Mouse (Mus musculus): ENCODE results near the gene Glt6d1.
A peak's percentile ranks its signal among the peaks of the same experiment; 100 is the strongest.

The Glt6d1 gene

GRCm38 (mm10) chr2:25798065-25798464 lies 17.6 kb downstream of the Glt6d1 start:
- DNase-seq (ENCODE audit: low read depth, low spot score): peak; percentile 81

- peak; percentile 52 for DNase-seq (ENCODE audit: low read depth, low spot score)
Measured at GRCm38 (mm10) chr2:25797635-25798034, 18.0 kb downstream of the Glt6d1 start.

GRCm38 (mm10) chr2:25789092-25789491 lies 26.6 kb downstream of the Glt6d1 start:
- DNase-seq (ENCODE audit: low read depth, low spot score): no peak

- no peak for DNase-seq (ENCODE audit: low read depth, low spot score)
Measured at GRCm38 (mm10) chr2:25785573-25786322, 29.9 kb downstream of the Glt6d1 start.

GRCm38 (mm10) chr2:25781957-25782356 lies 33.7 kb downstream of the Glt6d1 start, which contains the start of gene Gm13539:
Gene Gm13539 (plus strand): TSS chr2:25782257.
- no peak for DNase-seq (ENCODE audit: low read depth, low spot score)

GRCm38 (mm10) chr2:25780921-25781320 lies 34.7 kb downstream of the Glt6d1 start:
- DNase-seq (ENCODE audit: low read depth, low spot score): peak; percentile 12

- no peak for DNase-seq (ENCODE audit: low read depth, low spot score)
Measured at GRCm38 (mm10) chr2:25779076-25779475, 36.6 kb downstream of the Glt6d1 start.

- DNase-seq (ENCODE audit: low read depth, low spot score): no peak
Measured at GRCm38 (mm10) chr2:25776717-25777116, 38.9 kb downstream of the Glt6d1 start, which contains the start of gene Lcn11. Gene Lcn11 (plus strand): TSS chr2:25777017.

- DNase-seq (ENCODE audit: low read depth, low spot score): peak; percentile 14
Measured at GRCm38 (mm10) chr2:25775991-25776390, 39.7 kb downstream of the Glt6d1 start.

- no peak for DNase-seq (ENCODE audit: low read depth, low spot score)
Measured at GRCm38 (mm10) chr2:25774640-25775039, 41.0 kb downstream of the Glt6d1 start.

- DNase-seq (ENCODE audit: low read depth, low spot score): no peak
Measured at GRCm38 (mm10) chr2:25773507-25773906, 42.1 kb downstream of the Glt6d1 start.

- no peak for DNase-seq (ENCODE audit: low read depth, low spot score)
Measured at GRCm38 (mm10) chr2:25767764-25768163, 47.9 kb downstream of the Glt6d1 start.

- DNase-seq (ENCODE audit: low read depth, low spot score): no peak
Measured at GRCm38 (mm10) chr2:25765269-25765668, 50.4 kb downstream of the Glt6d1 start, which contains the start of gene Lcn3. Gene Lcn3 (plus strand): TSS chr2:25765569.

GRCm38 (mm10) chr2:25758064-25758625 lies 57.5 kb downstream of the Glt6d1 start:
- DNase-seq (ENCODE audit: low read depth, low spot score): no peak

- no peak for DNase-seq (ENCODE audit: low read depth, low spot score)
Measured at GRCm38 (mm10) chr2:25754201-25754600, 61.4 kb downstream of the Glt6d1 start.

All from brain, adult 2 months (tissue).